Mouse (Mus musculus): ENCODE measurements around the gene Susd5. TPM values are rescaled to one million over a fixed set of nuclear protein-coding genes. Genes with fewer than 3 reads are reported as not detected.

Susd5 gene
- 2.6 TPM in 2 replicates for total RNA-seq (2014; rRNA removed)
- 1.8 and 2.0 TPM in 2 replicates for polyA plus RNA-seq (2015; fragmentation: Nextera tagmentation; extraction: Ambion mirVana)

DNA sequence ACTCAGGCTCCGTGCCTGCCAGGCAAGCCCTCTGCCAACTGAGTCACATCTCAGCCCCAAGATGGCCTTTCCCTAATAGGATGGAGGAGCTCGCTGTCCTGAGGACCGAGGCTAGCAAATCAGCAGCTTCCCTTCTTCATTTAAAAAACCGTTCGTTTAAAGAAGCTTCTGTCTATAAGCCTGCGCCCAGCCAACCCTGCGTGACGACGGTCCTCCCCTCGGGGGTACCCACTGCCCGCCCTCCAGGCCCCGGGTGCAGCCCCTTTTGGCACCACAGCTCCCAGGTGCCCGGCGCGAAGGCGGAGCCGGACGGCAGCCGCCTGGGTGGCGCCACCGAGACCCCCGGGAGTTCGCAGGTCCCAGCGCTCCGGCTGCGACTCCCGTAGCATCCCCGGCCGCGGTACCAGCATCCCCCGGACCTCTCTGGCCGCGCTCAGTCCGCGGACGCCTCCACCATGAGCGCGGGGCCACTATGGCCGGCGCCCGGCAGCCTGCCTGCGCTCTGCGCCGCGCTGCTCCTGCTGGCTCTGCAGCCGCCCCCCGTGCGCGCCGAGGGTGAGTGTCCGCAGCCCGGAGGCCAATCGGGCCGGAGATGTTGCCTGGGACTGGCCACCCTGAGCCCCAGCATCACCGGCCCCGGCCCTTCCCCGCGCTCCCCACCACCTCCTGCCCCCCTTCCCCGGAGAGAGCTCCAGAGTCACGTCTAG, at the start of gene Susd5:
TSS of gene Susd5 (plus strand) at position 51 of the 707 bp plus-strand sequence.
- peak; percentile 75; the same call in 1 of the 2 replicates for ATAC-seq
- H3K27me3 ChIP-seq (ENCODE audit: insufficient read depth, low read length) = peaks cover 19% of the 10 kb centered on the region

DNA sequence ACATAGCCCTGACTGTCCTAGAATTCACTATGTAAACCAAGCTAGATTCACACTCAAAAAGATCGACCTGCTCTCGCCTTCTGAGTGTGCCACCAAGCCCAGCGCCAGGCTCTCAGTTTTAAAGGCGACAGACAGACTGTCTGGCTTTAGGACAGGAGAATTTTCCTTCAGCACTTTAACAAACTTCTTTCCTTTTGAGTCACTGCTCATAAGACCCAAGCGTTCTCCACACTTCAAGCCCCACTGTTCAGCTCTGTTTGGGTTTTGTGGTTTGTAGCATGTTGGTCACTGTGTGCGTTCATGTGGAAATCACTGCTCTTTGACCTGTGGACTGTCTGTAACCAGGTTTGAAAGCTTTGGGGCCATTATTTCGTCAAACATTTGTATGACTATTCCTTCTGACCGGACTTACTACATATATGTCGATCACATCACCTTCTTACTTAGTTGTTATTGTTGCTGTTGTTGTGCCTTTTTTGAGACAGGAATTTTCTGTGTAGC, 49.0 kb upstream of the Susd5 start:
- 94% methylated on average over 9 of the region's 9 CpGs for WGBS
- H3K36me3 ChIP-seq (ENCODE audit: insufficient read depth, low read length) = no peaks in the 10 kb centered on the region
- no peak for TF ChIP-seq CTCF (IDR thresholded peaks at IDR 0.05; ENCODE audit: low read depth)

More for the DNA sequence above, at the start of gene Susd5:
- DNase-seq (ENCODE audit: low spot score) = peak; percentile 23
- H3K4me1 ChIP-seq (ENCODE audit: insufficient read depth, low read length) = 0 out of 2 replicates have a peak, but pooled peaks cover 4% of the 10 kb centered on the region
- H3K4me2 ChIP-seq (ENCODE audit: low read depth, low read length) = peak within 1 kb of the TSS; percentile 71
- WGBS = 2% methylated on average over 60 of the region's 60 CpGs
- peak within 1 kb of the TSS; percentile 49 for H3K4me3 ChIP-seq (ENCODE audit: low read length)
- peak within 1 kb of the TSS; percentile 43 for H3K9ac ChIP-seq (replicated peaks; ENCODE audit: low read length)
- no peak for TF ChIP-seq CTCF (IDR thresholded peaks at IDR 0.05; ENCODE audit: low read depth)
- no peak within 1 kb of the TSS for H3K27ac ChIP-seq
- H3K9me3 ChIP-seq (ENCODE audit: low read length) = no peaks in the 10 kb centered on the region; the same call in 1 of the 2 replicates
- H3K36me3 ChIP-seq (ENCODE audit: insufficient read depth, low read length) = no peaks in the 10 kb centered on the region

DNA sequence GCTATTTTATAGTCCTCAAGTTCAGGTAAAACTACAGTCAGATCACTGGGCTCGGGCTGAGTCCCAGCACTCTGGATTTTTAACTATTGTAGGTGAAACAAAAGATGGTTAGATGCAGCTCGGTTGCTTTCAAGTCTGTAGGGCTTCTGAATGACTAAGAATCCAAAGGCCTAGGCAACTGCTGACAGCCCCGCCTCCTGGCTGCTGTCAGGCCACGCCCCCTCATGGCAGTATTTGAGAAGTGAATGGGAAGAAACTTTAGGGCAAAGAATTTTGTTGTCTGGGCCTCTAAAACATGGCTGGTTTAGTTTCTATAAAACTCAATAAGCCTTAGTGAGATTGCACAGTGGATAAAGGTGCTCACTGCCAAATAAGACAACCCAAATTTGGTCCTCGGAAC, 47.4 kb upstream of the Susd5 start:
- no peak for TF ChIP-seq CTCF (IDR thresholded peaks at IDR 0.05; ENCODE audit: low read depth)
- Histone ChIP-seq H3K4me2 (ENCODE audit: low read depth, low read length) (no peak overlapping the region), H3K27me3 (ENCODE audit: insufficient read depth, low read length) (no peaks in the 10 kb centered on the region), H3K9me3 (ENCODE audit: low read length) (no peaks in the 10 kb centered on the region), H3K36me3 (ENCODE audit: insufficient read depth, low read length) (no peaks in the 10 kb centered on the region), H3K4me1 (ENCODE audit: insufficient read depth, low read length) (no peaks in the 10 kb centered on the region), H3K27ac (no peak overlapping the region), H3K9ac (replicated peaks; ENCODE audit: low read length) (no peak overlapping the region), H3K4me3 (ENCODE audit: low read length) (no peak overlapping the region)
- 41% methylated on average over 5 of the region's 5 CpGs for WGBS
- DNase-seq (ENCODE audit: low spot score) (no peak), ATAC-seq (no peak)

More for the DNA sequence above, 49.0 kb upstream of the Susd5 start:
- H3K9ac ChIP-seq (replicated peaks; ENCODE audit: low read length) = no peak overlapping the region
- H3K4me3 ChIP-seq (ENCODE audit: low read length) = no peak overlapping the region
- no peaks in the 10 kb centered on the region for H3K4me1 ChIP-seq (ENCODE audit: insufficient read depth, low read length)
- no peak overlapping the region for H3K27ac ChIP-seq
- ATAC-seq = no peak
- no peak for DNase-seq (ENCODE audit: low spot score)
- no peaks in the 10 kb centered on the region for H3K27me3 ChIP-seq (ENCODE audit: insufficient read depth, low read length)
- no peak overlapping the region for H3K4me2 ChIP-seq (ENCODE audit: low read depth, low read length)
- H3K9me3 ChIP-seq (ENCODE audit: low read length) = no peaks in the 10 kb centered on the region

DNA sequence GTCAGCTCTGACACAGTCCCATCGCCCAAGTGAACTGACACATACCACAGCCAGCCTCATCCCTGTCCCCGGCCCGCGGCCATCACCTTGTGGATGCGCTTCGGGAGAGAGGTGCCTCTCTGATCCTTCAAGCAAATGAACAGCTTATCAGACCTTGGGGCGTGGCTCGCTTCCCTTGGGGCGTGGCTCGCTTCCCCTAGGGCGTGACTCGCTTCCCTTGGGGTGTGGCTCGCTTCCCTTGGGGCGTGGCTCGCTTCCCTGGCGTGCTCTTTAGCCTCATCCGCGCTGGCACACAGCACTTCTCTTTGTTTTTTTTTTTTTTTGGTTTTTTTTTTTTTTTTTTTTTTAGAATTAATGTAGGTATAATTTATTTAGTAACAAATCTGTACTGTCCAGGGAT, 45.7 kb upstream of the Susd5 start:
- no peak for DNase-seq (ENCODE audit: low spot score)
- Histone ChIP-seq H3K9ac (replicated peaks; ENCODE audit: low read length) (no peak overlapping the region), H3K4me3 (ENCODE audit: low read length) (no peak overlapping the region), H3K4me2 (ENCODE audit: low read depth, low read length) (no peak overlapping the region), H3K9me3 (ENCODE audit: low read length) (no peaks in the 10 kb centered on the region), H3K36me3 (ENCODE audit: insufficient read depth, low read length) (0 out of 2 replicates have a peak, but pooled peaks cover 4% of the 10 kb centered on the region), H3K27me3 (ENCODE audit: insufficient read depth, low read length) (no peaks in the 10 kb centered on the region), H3K4me1 (ENCODE audit: insufficient read depth, low read length) (no peaks in the 10 kb centered on the region), H3K27ac (no peak overlapping the region)
- no peak for ATAC-seq
- TF ChIP-seq CTCF (IDR thresholded peaks at IDR 0.05; ENCODE audit: low read depth) = no peak
- WGBS = 73% methylated on average over 18 of the region's 18 CpGs

DNA sequence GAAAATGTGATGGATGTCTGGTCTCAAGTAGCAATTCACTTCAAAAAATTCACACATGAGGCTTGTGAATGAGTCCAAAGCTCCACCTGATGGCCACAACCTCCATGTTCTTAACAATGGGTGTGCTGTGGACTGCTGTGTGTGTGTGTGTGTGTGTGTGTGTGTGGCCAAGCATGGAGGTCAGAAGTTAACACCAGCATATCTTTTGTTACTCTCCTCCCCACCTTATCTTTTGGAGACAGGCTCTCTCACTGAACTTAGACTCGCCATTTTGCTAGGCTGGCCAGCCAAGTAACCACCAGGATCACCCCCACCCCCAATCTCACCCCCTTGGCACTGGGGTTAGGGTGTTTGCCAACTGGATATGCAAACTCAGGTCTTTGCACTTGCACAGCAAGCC, 42.9 kb upstream of the Susd5 start:
- no peaks in the 10 kb centered on the region for H3K9me3 ChIP-seq (ENCODE audit: low read length)
- H3K27me3 ChIP-seq (ENCODE audit: insufficient read depth, low read length) = no peaks in the 10 kb centered on the region
- DNase-seq (ENCODE audit: low spot score) (no peak), ATAC-seq (no peak)
- H3K4me3 ChIP-seq (ENCODE audit: low read length) = no peak overlapping the region
- no peak for TF ChIP-seq CTCF (IDR thresholded peaks at IDR 0.05; ENCODE audit: low read depth)
- 96% methylated on average over 1 of the region's 1 CpGs for WGBS
- 0 out of 2 replicates have a peak, but pooled peaks cover 7% of the 10 kb centered on the region for H3K36me3 ChIP-seq (ENCODE audit: insufficient read depth, low read length)
- no peak overlapping the region for H3K27ac ChIP-seq
- no peak overlapping the region for H3K9ac ChIP-seq (replicated peaks; ENCODE audit: low read length)
- H3K4me2 ChIP-seq (ENCODE audit: low read depth, low read length) = no peak overlapping the region
- H3K4me1 ChIP-seq (ENCODE audit: insufficient read depth, low read length) = no peaks in the 10 kb centered on the region

DNA sequence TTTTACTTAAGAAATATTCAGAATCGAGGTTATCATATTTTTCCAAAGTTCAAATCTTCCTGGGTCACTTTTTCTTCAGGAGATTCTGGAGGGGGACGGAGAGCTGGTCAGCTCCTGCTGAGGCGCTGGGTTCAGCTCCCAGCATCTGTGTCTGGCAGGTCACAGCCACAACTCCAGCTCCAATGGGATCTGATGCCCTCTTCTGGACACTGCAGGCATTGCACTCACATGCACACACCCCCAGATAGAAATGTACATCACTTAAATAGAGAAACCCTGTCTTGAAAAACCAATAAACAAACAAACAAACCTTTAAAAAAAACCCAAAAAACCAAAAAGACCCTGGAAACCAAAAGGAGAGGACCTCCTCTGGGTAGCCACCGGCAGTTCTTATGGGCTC, 41.2 kb upstream of the Susd5 start:
- no peak overlapping the region for H3K27ac ChIP-seq
- ATAC-seq (no peak), DNase-seq (ENCODE audit: low spot score) (no peak)
- no peak overlapping the region for H3K4me3 ChIP-seq (ENCODE audit: low read length)
- H3K9me3 ChIP-seq (ENCODE audit: low read length) = no peaks in the 10 kb centered on the region
- H3K4me2 ChIP-seq (ENCODE audit: low read depth, low read length) = no peak overlapping the region
- H3K9ac ChIP-seq (replicated peaks; ENCODE audit: low read length) = no peak overlapping the region
- no peaks in the 10 kb centered on the region for H3K4me1 ChIP-seq (ENCODE audit: insufficient read depth, low read length)
- no peaks in the 10 kb centered on the region for H3K27me3 ChIP-seq (ENCODE audit: insufficient read depth, low read length)
- TF ChIP-seq CTCF (IDR thresholded peaks at IDR 0.05; ENCODE audit: low read depth) = peak; percentile 30; the same call in 1 of the 2 replicates
- H3K36me3 ChIP-seq (ENCODE audit: insufficient read depth, low read length) = 0 out of 2 replicates have a peak, but pooled peaks cover 7% of the 10 kb centered on the region
- 86% methylated on average over 4 of the region's 4 CpGs for WGBS

DNA sequence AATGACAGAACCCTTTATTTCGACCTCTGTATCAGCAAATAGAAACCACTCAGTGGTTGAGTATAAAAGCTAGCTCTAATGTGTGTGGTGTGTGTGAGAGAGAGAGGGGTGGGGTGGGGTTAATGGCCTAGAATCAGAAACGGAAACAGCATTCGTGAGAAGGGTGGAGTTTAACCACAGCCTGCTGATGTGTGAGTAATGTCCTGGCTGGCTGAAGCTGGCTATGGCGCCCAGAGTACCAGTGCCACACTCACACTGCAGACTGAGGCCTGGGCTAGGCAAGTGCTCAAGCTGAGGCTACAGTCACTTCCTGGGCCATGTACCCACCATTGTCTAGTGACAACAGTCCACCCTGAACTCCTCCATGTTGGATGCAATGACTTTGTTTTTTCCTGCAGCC, 40.5 kb upstream of the Susd5 start:
- H3K4me2 ChIP-seq (ENCODE audit: low read depth, low read length) = no peak overlapping the region
- H3K36me3 ChIP-seq (ENCODE audit: insufficient read depth, low read length) = 0 out of 2 replicates have a peak, but pooled peaks cover 7% of the 10 kb centered on the region
- no peak overlapping the region for H3K27ac ChIP-seq
- 85% methylated on average over 4 of the region's 4 CpGs for WGBS
- no peaks in the 10 kb centered on the region for H3K9me3 ChIP-seq (ENCODE audit: low read length)
- H3K27me3 ChIP-seq (ENCODE audit: insufficient read depth, low read length) = no peaks in the 10 kb centered on the region
- H3K4me3 ChIP-seq (ENCODE audit: low read length) = no peak overlapping the region
- no peaks in the 10 kb centered on the region for H3K4me1 ChIP-seq (ENCODE audit: insufficient read depth, low read length)
- no peak overlapping the region for H3K9ac ChIP-seq (replicated peaks; ENCODE audit: low read length)
- no peak for DNase-seq (ENCODE audit: low spot score)
- no peak for ATAC-seq
- no peak for TF ChIP-seq CTCF (IDR thresholded peaks at IDR 0.05; ENCODE audit: low read depth)

All from hindbrain, postnatal 0 days (tissue).